Mouse (Mus musculus) kidney, adult 2 months (tissue): ENCODE results near the gene Dab1. TPM values are rescaled to one million over a fixed set of nuclear protein-coding genes. Genes with fewer than 3 reads are reported as not detected.
A peak's percentile ranks its signal among the peaks of the same experiment; 100 is the strongest.

Experiments used
- DNase-seq: peaks from one replicate; pipeline ENCODE4 v3.0.0; 2021
- H3K27ac ChIP-seq: fragments of 200-500 bp; 2 replicates; pipeline ENCODE4 v1.5.1; 2012; ENCODE audit warnings: low read depth, low read length, control low read depth, inconsistent platforms; ENCODE audit not compliant: insufficient read depth
- H3K27me3 ChIP-seq: fragments of 200-500 bp; replicated peaks from 2 replicates; pipeline ENCODE4 v1.6.1; 2012; ENCODE audit warnings: mild to moderate bottlenecking, moderate library complexity, low read length, inconsistent platforms; ENCODE audit not compliant: control insufficient read depth, insufficient read depth
- H3K36me3 ChIP-seq: fragments of 200-500 bp; 2 replicates; pipeline ENCODE4 v1.6.1; 2012; ENCODE audit warnings: mild to moderate bottlenecking, moderate library complexity, low read length, inconsistent platforms; ENCODE audit not compliant: control insufficient read depth, insufficient read depth
- H3K4me1 ChIP-seq: fragments of 200-500 bp; 2 replicates; pipeline ENCODE4 v1.6.1; 2011; ENCODE audit warnings: low read length; ENCODE audit not compliant: control insufficient read depth, insufficient read depth
- H3K4me3 ChIP-seq: fragments of 200-500 bp; 2 replicates; pipeline ENCODE4 v1.5.1; 2011; ENCODE audit warnings: mild to moderate bottlenecking, low read depth, low read length, control low read depth; ENCODE audit not compliant: insufficient read depth
- CTCF ChIP-seq: fragments of 200-500 bp; conservative IDR thresholded peaks from 2 replicates; pipeline ENCODE4 v1.5.1; 2011; ENCODE audit warnings: low read depth, mild to moderate bottlenecking, control low read depth, low read length, moderate library complexity, mixed read lengths; ENCODE audit not compliant: insufficient read depth, insufficient read length
- POLR2A ChIP-seq: fragments of 200-500 bp; IDR thresholded peaks from one replicate; pipeline ENCODE4 v1.6.1; 2011; ENCODE audit warnings: low read depth, low read length, control low read depth
- WGBS: fragments of 180-500 bp; shearing (Covaris S2); methylation state at CpG from one replicate; pipeline ENCODE4 v1.1.7; 2018; 5-methylcytosine and 5-hydroxymethylcytosine counted together
- polyA plus RNA-seq: library from polyadenylated mRNA; depleted of rRNA; stranded (reverse); fragments of >200 nt; gene quantifications from 2 replicates; pipeline ENCODE4 v1.2.3, GENCODE M21; 2012

Dab1 gene
- polyA plus RNA-seq, 1 experiment: 3.3 TPM

GRCm38 (mm10) chr4:104450645-104451044 lies 831.5 kb downstream of the Dab1 start:
- no peaks in the 10 kb centered on the region for H3K4me1 ChIP-seq
- no peaks in the 10 kb centered on the region for H3K27me3 ChIP-seq
- no peak for DNase-seq
- no peak overlapping the region for H3K4me3 ChIP-seq
- 80% methylated on average over 9 of the region's 9 CpGs for WGBS
- no peak for TF ChIP-seq POLR2A
- no peak for TF ChIP-seq CTCF
- no peaks in the 10 kb centered on the region for H3K36me3 ChIP-seq
- no peak overlapping the region for H3K27ac ChIP-seq

- no peak overlapping the region for H3K4me3 ChIP-seq
- 59% methylated on average over 7 of the region's 7 CpGs for WGBS
- no peak overlapping the region for H3K27ac ChIP-seq
- H3K4me1 ChIP-seq: no peaks in the 10 kb centered on the region
- no peaks in the 10 kb centered on the region for H3K27me3 ChIP-seq
- TF ChIP-seq CTCF: no peak
- no peak for TF ChIP-seq POLR2A
- H3K36me3 ChIP-seq: no peaks in the 10 kb centered on the region
- no peak for DNase-seq
These were observed 833.4 kb downstream of the Dab1 start for GRCm38 (mm10) chr4:104452587-104452986.

- no peak overlapping the region for H3K27ac ChIP-seq
- 47% methylated on average over 9 of the region's 9 CpGs for WGBS
- no peaks in the 10 kb centered on the region for H3K27me3 ChIP-seq
- TF ChIP-seq CTCF (no peak), POLR2A (no peak)
- no peaks in the 10 kb centered on the region for H3K36me3 ChIP-seq
- no peaks in the 10 kb centered on the region for H3K4me1 ChIP-seq
- H3K4me3 ChIP-seq: no peak overlapping the region
- DNase-seq: no peak
These were observed 836.0 kb downstream of the Dab1 start for GRCm38 (mm10) chr4:104455151-104455550.

- no peak overlapping the region for H3K27ac ChIP-seq
These were observed 836.6 kb downstream of the Dab1 start for GRCm38 (mm10) chr4:104455760-104456159.

GRCm38 (mm10) chr4:104456173-104456873 lies 837.2 kb downstream of the Dab1 start:
- Histone ChIP-seq H3K27me3 (no peaks in the 10 kb centered on the region), H3K36me3 (no peaks in the 10 kb centered on the region), H3K4me1 (no peaks in the 10 kb centered on the region), H3K4me3 (no peak overlapping the region), H3K27ac (no peak overlapping the region)
- TF ChIP-seq CTCF (no peak), POLR2A (no peak)
- WGBS: 78% methylated on average over 7 of the region's 7 CpGs
- DNase-seq: peak; percentile 41

More at GRCm38 (mm10) chr4:104455760-104456159, 836.6 kb downstream of the Dab1 start:
- 78% methylated on average over 3 of the region's 3 CpGs for WGBS
- no peaks in the 10 kb centered on the region for H3K4me1 ChIP-seq
- no peaks in the 10 kb centered on the region for H3K36me3 ChIP-seq
- H3K27me3 ChIP-seq: no peaks in the 10 kb centered on the region
- no peak for DNase-seq
- TF ChIP-seq CTCF: no peak
- no peak for TF ChIP-seq POLR2A
- H3K4me3 ChIP-seq: no peak overlapping the region

- H3K4me1 ChIP-seq: no peaks in the 10 kb centered on the region
- no peak for DNase-seq
- H3K36me3 ChIP-seq: no peaks in the 10 kb centered on the region
- H3K4me3 ChIP-seq: no peak overlapping the region
- no peaks in the 10 kb centered on the region for H3K27me3 ChIP-seq
- no peak for TF ChIP-seq POLR2A
- no peak for TF ChIP-seq CTCF
- 62% methylated on average over 5 of the region's 5 CpGs for WGBS
- H3K27ac ChIP-seq: no peak overlapping the region
These were observed 839.6 kb downstream of the Dab1 start for GRCm38 (mm10) chr4:104458726-104459125.

GRCm38 (mm10) chr4:104461106-104462011 lies 842.2 kb downstream of the Dab1 start:
- DNase-seq: no peak
- Histone ChIP-seq H3K27ac (no peak overlapping the region), H3K4me3 (no peak overlapping the region), H3K27me3 (no peaks in the 10 kb centered on the region), H3K36me3 (no peaks in the 10 kb centered on the region), H3K4me1 (no peaks in the 10 kb centered on the region)
- no peak for TF ChIP-seq POLR2A
- no peak for TF ChIP-seq CTCF
- 75% methylated on average over 12 of the region's 12 CpGs for WGBS
